Mouse (Mus musculus) layer of hippocampus, postnatal 36 days (tissue): ENCODE measurements around the gene Slc19a3. TPM values are rescaled to one million over a fixed set of nuclear protein-coding genes. Genes with fewer than 3 reads are reported as not detected.
A peak's percentile ranks its signal among the peaks of the same experiment; 100 is the strongest.
"Not testable (repeated sequence)": the region's sequence is repeated elsewhere in the genome, so short reads cannot be mapped to it uniquely, and the experiment has no call there.

Source experiments
- DNase-seq, 2 experiments: peaks; one replicate each; pipeline ENCODE4 v3.0.0; 2022
- total RNA-seq, 2 experiments: library from RNA; stranded (reverse); gene quantifications; 2 replicates each; pipeline ENCODE4 v1.2.3; 2021

The Slc19a3 gene
- total RNA-seq, 2 experiments from 2014 or later, result 1.8 to 2.1 TPM

- DNase-seq, result no peak
These were observed 31.7 kb downstream of the Slc19a3 start for GRCm38 (mm10) chr1:83006218-83007179.

GRCm38 (mm10) chr1:83000306-83000705 lies 37.9 kb downstream of the Slc19a3 start, which contains the start of gene Gm47959:
TSS of gene Gm47959 (plus strand) at chr1:83000548.
- not testable (repeated sequence) for DNase-seq

GRCm38 (mm10) chr1:82993947-82994346 lies 44.3 kb downstream of the Slc19a3 start:
- no peak for DNase-seq

GRCm38 (mm10) chr1:82992093-82992492 lies 46.2 kb downstream of the Slc19a3 start:
- no peak for DNase-seq

- no peak for DNase-seq
These were observed 46.7 kb downstream of the Slc19a3 start for GRCm38 (mm10) chr1:82991596-82991995.

GRCm38 (mm10) chr1:82991062-82991461 lies 47.2 kb downstream of the Slc19a3 start:
- DNase-seq, result no peak

- DNase-seq, result peak in 1 of 2 experiments; percentile 24
These were observed 50.6 kb downstream of the Slc19a3 start for GRCm38 (mm10) chr1:82987530-82988198.

GRCm38 (mm10) chr1:82986738-82987137 lies 51.5 kb downstream of the Slc19a3 start:
- no peak for DNase-seq

- no peak for DNase-seq
These were observed 60.4 kb downstream of the Slc19a3 start for GRCm38 (mm10) chr1:82977840-82978239.

- DNase-seq, result no peak
These were observed 62.5 kb downstream of the Slc19a3 start for GRCm38 (mm10) chr1:82975750-82976149.

GRCm38 (mm10) chr1:82974342-82974741 lies 63.9 kb downstream of the Slc19a3 start:
- DNase-seq, result no peak

- no peak for DNase-seq
These were observed 64.3 kb downstream of the Slc19a3 start for GRCm38 (mm10) chr1:82973901-82974300.

- DNase-seq, result no peak
These were observed 65.0 kb downstream of the Slc19a3 start for GRCm38 (mm10) chr1:82973244-82973643.

GRCm38 (mm10) chr1:82972046-82972445 lies 66.2 kb downstream of the Slc19a3 start:
- DNase-seq, result no peak

GRCm38 (mm10) chr1:82966413-82966812 lies 71.8 kb downstream of the Slc19a3 start:
- DNase-seq, result no peak

Other genes starting within 250 kb of the Slc19a3 start
- 10 to 100 TPM; 80.0 to 80.4 TPM for gene Agfg1, start 199.0 kb downstream of the Slc19a3 start, total RNA-seq
- gene A030005L19Rik, start 125.1 kb downstream of the Slc19a3 start, total RNA-seq, result under 1 TPM in 1 of 2 experiments, not detected in 1; 0.60 TPM
- gene A030014E15Rik, start 113.5 kb downstream of the Slc19a3 start, total RNA-seq, result not detected
- not detected for gene Gm6217, start 107.0 kb downstream of the Slc19a3 start, total RNA-seq
- not detected for gene A030003K21Rik, start 95.1 kb downstream of the Slc19a3 start, total RNA-seq
- gene Gm7544, start 82.4 kb downstream of the Slc19a3 start, total RNA-seq, result not detected
- gene Gm47955, start 78.2 kb downstream of the Slc19a3 start, total RNA-seq, result not detected
- gene Gm47959, start 37.9 kb downstream of the Slc19a3 start, total RNA-seq, result not detected
- gene Krtap28-10, start 4.0 kb upstream of the Slc19a3 start, total RNA-seq, result not detected
- gene Gm47969, start 6.5 kb upstream of the Slc19a3 start, total RNA-seq, result not detected
- not detected for gene A030005K14Rik, start 20.9 kb upstream of the Slc19a3 start, total RNA-seq
- not detected for gene Krtap28-13, start 22.5 kb upstream of the Slc19a3 start, total RNA-seq
- gene Ccl20, start 78.3 kb upstream of the Slc19a3 start, total RNA-seq, result not detected
- under 1 TPM; 0.45 to 0.48 TPM for gene Daw1, start 121.3 kb upstream of the Slc19a3 start, total RNA-seq